Mouse (Mus musculus) mouse trophoblast stem cell (cell line): ENCODE measurements around the gene Sec24b.

Experiments used
- in situ Hi-C, 2 experiments: fragments of 300-500 bp; cut with MseI, MboI; formaldehyde crosslinking; loops; 2 replicates in 1 of 2; 3 replicates in 1 of 2; pipeline ENCODE4 v1.15.1; 2025

Sec24b gene

GRCm38 (mm10) chr3:129979510-129979909, 81.8 kb downstream of the Sec24b start:
- in situ Hi-C loops: no loop called here

- in situ Hi-C loops: no loop called here
Measured at GRCm38 (mm10) chr3:129978716-129979115, 82.6 kb downstream of the Sec24b start.

GRCm38 (mm10) chr3:129976317-129976716, 85.0 kb downstream of the Sec24b start:
- in situ Hi-C loops: no loop called here

GRCm38 (mm10) chr3:129970529-129971515, 90.5 kb downstream of the Sec24b start:
- in situ Hi-C loops: no loop called here

- in situ Hi-C loops: no loop called here
Measured at GRCm38 (mm10) chr3:129969432-129970395, 91.6 kb downstream of the Sec24b start, which contains the start of gene Mcub. Gene Mcub (minus strand): TSS chr3:129970206.

- in situ Hi-C loops: no loop called here
Measured at GRCm38 (mm10) chr3:129969031-129969430, 92.3 kb downstream of the Sec24b start.

- in situ Hi-C loops: no loop called here
Measured at GRCm38 (mm10) chr3:129967874-129968273, 93.5 kb downstream of the Sec24b start.

- in situ Hi-C loops: no loop called here
Measured at GRCm38 (mm10) chr3:129964681-129965080, 96.7 kb downstream of the Sec24b start.

- in situ Hi-C loops: no loop called here
Measured at GRCm38 (mm10) chr3:129962533-129962932, 98.8 kb downstream of the Sec24b start.

- in situ Hi-C loops: no loop called here
Measured at GRCm38 (mm10) chr3:129953296-129953695, 108.1 kb downstream of the Sec24b start.

- in situ Hi-C loops: no loop called here
Measured at GRCm38 (mm10) chr3:129949158-129949773, 112.1 kb downstream of the Sec24b start.

- in situ Hi-C loops: no loop called here
Measured at GRCm38 (mm10) chr3:129948359-129948758, 113.0 kb downstream of the Sec24b start.

- in situ Hi-C loops: no loop called here
Measured at GRCm38 (mm10) chr3:129946217-129946914, 115.0 kb downstream of the Sec24b start.

GRCm38 (mm10) chr3:129943813-129944212, 117.5 kb downstream of the Sec24b start:
- in situ Hi-C loops: no loop called here

- in situ Hi-C loops: no loop called here
Measured at GRCm38 (mm10) chr3:129941291-129941690, 120.1 kb downstream of the Sec24b start.

GRCm38 (mm10) chr3:129940780-129941179, 120.6 kb downstream of the Sec24b start:
- in situ Hi-C loops: no loop called here

GRCm38 (mm10) chr3:129939058-129939457, 122.3 kb downstream of the Sec24b start:
- in situ Hi-C loops: no loop called here

- in situ Hi-C loops: no loop called here
Measured at GRCm38 (mm10) chr3:129937848-129938247, 123.5 kb downstream of the Sec24b start.

GRCm38 (mm10) chr3:129936561-129936960, 124.8 kb downstream of the Sec24b start:
- in situ Hi-C loops: no loop called here
